Mouse (Mus musculus) C2C12 (cell line): Measurements from ENCODE around the gene Eef1a2.

Experiments
- CTCF ChIP-seq: IDR thresholded peaks from one replicate; pipeline ENCODE4 v1.5.1; 2011; ENCODE audit not compliant: control insufficient read depth, insufficient read depth, insufficient read length
- MAX ChIP-seq: IDR thresholded peaks from one replicate; pipeline ENCODE4 v1.6.1; 2011; ENCODE audit warnings: mild to moderate bottlenecking, control low read depth
- MYOD1 ChIP-seq: IDR thresholded peaks from one replicate; pipeline ENCODE4 v1.6.1; 2011; ENCODE audit warnings: low read depth; ENCODE audit not compliant: control insufficient read depth, insufficient read length
- USF1 ChIP-seq: IDR thresholded peaks from one replicate; pipeline ENCODE4 v1.6.1; 2011; ENCODE audit warnings: low read depth, mild to moderate bottlenecking, control low read depth, moderate library complexity

DNA sequence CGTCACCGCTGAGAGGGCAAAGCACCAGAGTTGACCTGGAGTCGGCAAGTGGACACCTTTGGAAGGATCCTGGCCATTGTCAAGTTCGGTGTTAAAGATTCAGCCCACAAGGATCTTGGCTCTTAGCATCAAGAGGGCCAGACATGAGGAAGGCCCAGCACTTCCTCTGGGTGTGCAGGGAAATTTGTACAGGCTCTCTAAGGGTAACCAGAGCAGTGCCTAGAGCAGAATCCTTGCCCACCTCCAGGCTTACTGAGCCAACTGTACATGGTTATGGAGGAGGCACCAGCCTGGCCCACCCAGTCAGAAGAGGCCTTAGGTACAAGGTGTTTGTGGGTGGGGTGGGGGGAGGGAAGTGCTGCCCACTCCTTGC, 21.4 kb downstream of the Eef1a2 start:
- TF ChIP-seq CTCF = no peak
- TF ChIP-seq MAX = no peak
- TF ChIP-seq USF1 = no peak
- TF ChIP-seq MYOD1 = no peak
